Mouse (Mus musculus): ENCODE data around the gene Snph. TPM values are rescaled to one million over a fixed set of nuclear protein-coding genes. Genes with fewer than 3 reads are reported as not detected.

The Snph gene
- total RNA-seq, 2 experiments from 2014 or later, result 303 to 326 TPM

GRCm38 (mm10) chr2:151544673-151545072 lies 87.7 kb downstream of the Snph start:
- DNase-seq (ENCODE audit: low spot score in 2 of 2), result peak in 1 of 2 experiments; percentile 63

DNA sequence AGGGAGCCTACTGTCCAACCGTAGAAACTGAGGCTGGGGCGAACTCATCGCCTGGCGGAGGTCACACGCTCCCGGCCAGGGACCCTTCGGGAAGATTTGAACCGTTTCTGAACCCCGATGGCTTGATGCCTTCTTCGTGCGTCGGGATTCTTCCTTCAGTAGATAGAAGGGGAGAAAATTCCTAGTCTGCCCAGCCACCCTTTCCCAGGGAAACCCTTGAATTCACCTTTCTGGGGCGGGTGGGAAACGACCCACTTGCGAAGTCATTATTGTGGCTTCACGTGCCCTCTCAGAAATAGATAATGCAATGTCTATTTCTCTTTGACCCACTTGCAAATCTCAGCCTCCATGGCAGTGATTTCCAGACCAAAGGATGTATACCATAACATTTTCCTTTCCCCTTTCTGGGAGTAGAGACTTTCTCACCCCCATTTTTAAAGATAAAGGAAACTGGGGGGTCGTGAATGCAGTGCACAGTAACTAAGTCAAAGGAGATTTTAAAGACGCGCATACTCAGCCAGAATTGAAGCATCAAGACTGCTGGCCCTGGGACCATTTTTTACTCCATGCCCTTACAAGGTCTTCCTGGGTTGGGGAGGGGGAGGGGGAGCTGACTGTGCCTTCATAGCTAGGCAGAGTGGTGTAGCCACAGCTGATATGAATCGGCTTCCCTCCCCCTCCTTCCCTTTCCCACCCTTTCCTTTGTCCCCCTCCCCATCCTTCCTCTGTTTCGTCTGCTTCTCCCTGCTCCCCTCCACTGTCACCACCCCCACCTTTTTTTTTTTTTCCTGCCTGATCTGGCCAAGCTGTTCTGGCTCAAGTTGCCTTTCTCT lies 89.1 kb downstream of the Snph start:
- peak in 1 of 2 experiments; percentile 60 for DNase-seq (ENCODE audit: low spot score in 2 of 2)

DNA sequence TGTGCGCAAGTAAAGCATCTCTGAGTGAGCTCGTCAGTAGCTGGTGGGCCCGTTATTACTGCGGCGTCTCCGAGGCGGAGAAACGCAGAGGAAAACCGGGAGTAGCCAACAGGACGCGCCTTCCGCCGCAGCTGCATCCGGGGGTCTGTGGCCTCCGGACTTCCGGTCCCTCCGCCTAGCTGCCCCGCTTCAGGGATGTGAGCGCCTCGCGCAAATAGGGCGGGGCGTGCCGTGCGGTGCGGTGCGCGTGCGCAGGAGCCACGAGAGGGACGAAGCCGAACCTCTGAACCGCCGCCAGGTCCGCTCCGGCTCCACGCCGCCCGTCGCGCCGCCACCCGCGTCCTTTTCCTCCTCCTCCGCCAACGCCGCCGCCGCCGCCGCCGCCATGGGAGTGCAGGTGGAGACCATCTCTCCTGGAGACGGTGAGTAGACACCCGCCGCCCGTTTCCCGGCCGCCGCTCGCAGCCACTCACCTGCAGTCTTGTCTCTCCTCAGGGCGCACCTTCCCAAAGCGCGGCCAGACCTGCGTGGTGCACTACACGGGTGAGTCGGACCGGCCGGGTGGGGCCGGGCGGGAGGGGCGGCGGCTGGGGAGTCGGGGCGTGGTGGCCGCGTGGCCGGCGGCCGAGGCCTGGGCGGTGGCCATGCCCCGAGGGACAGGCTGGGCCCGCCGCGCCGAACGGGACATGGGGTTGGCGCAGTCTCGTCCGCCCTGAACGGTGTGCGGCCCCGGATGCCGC lies 89.9 kb downstream of the Snph start, which contains the start of gene Fkbp1a:
TSS of gene Fkbp1a (plus strand) at position 161 of the 740 bp plus-strand sequence.
- DNase-seq (ENCODE audit: low spot score in 2 of 2), result peak; percentile 96 to 97

Other genes starting within 250 kb of the Snph start
- not detected for gene 4921509C19Rik, start 156.4 kb downstream of the Snph start, total RNA-seq (2021)
- gene Nsfl1c, start 138.4 kb downstream of the Snph start, total RNA-seq (2021), result 100 to 1,000 TPM; 134 to 140 TPM
- gene Fkbp1a, start 90.1 kb downstream of the Snph start, total RNA-seq (2021), result 100 to 1,000 TPM; 804 to 810 TPM
- 1 to 10 TPM in 1 of 2 experiments, under 1 TPM in 1; 0.81 to 1.9 TPM for gene Sdcbp2, start 60.0 kb downstream of the Snph start, total RNA-seq (2021)
- 1 to 10 TPM in 1 of 2 experiments, under 1 TPM in 1; 0.69 to 1.2 TPM for gene Rad21l, start 35.9 kb upstream of the Snph start, total RNA-seq (2021)
- gene Tmem74b, start 69.4 kb upstream of the Snph start, total RNA-seq (2021), result 1 to 10 TPM; 4.5 to 6.3 TPM
- 10 to 100 TPM; 38.2 to 38.5 TPM for gene Psmf1, start 111.6 kb upstream of the Snph start, total RNA-seq (2021)
- gene Rspo4, start 210.3 kb upstream of the Snph start, total RNA-seq (2021), result not detected

Measured in layer of hippocampus, postnatal 14 days (tissue).